Mouse (Mus musculus) megakaryocyte, embryonic 14.5 days (primary cell): ENCODE measurements around the gene Zfr2.

Experiments
- FLI1 ChIP-seq: IDR thresholded peaks from 2 replicates; pipeline ENCODE4 v1.6.1; 2012; ENCODE audit warnings: low read length, inconsistent platforms, mixed read lengths
- GATA1 ChIP-seq: IDR thresholded peaks from 3 replicates; pipeline ENCODE4 v1.6.1; 2012; ENCODE audit warnings: mixed read lengths, low read length, inconsistent platforms, borderline replicate concordance

DNA sequence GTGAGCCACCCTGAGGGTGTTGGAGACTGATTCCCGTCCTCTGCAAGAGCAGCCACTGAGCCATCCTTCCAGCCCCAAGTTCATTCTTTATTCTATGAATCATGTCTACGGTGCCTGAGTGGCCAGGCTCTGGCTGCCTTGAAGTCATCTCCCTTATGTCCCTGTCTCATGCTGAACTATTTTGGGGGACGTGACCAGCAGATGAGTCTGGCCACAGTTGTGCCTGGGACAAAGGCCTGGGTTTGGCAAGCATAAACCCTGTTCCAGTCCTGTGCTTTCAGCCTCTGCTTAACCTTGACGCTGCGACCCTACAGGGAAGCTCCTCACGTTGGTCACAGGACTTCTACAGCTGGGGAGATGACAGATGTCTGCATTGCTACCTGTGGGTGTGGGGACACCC lies 35.6 kb upstream of the Zfr2 start:
- TF ChIP-seq FLI1 (no peak), GATA1 (no peak)
